Mouse (Mus musculus): ENCODE measurements around the gene Dab2ip. TPM values are rescaled to one million over a fixed set of nuclear protein-coding genes. Genes with fewer than 3 reads are reported as not detected.

The Dab2ip gene
- polyA plus RNA-seq, 1 experiment from 2014 or later = 42.4 TPM

GRCm38 (mm10) chr2:35621796-35622195 is 63.7 kb downstream of the Dab2ip start:
- H3K9ac ChIP-seq (ENCODE audit: low read depth, low read length) = peak overlapping the region; percentile 82
- ATAC-seq (ENCODE audit: low FRiP score, low TSS enrichment) = peak; percentile 85
- peak overlapping the region; percentile 72 for H3K4me2 ChIP-seq (replicated peaks; ENCODE audit: low read depth, low read length)
- H3K36me3 ChIP-seq (ENCODE audit: control insufficient read depth, insufficient read depth, low read length) = no peaks in the 10 kb centered on the region
- peaks cover 68% of the 10 kb centered on the region for H3K4me1 ChIP-seq (ENCODE audit: control insufficient read depth, insufficient read depth, low read length)
- 1% methylated on average over 41 of the region's 41 CpGs for WGBS
- no peaks in the 10 kb centered on the region for H3K9me3 ChIP-seq (ENCODE audit: control insufficient read depth, low read length)
- H3K4me3 ChIP-seq (ENCODE audit: low read length) = peak overlapping the region; percentile 75
- no peaks in the 10 kb centered on the region for H3K27me3 ChIP-seq (ENCODE audit: control insufficient read depth, insufficient read depth, low read length)
- peak overlapping the region; percentile 73; the same call in 1 of the 2 replicates for H3K27ac ChIP-seq (ENCODE audit: low read depth, low read length)

- Histone ChIP-seq H3K27ac (ENCODE audit: low read depth, low read length) (peak overlapping the region; percentile 73; the same call in 1 of the 2 replicates), H3K27me3 (ENCODE audit: control insufficient read depth, insufficient read depth, low read length) (no peaks in the 10 kb centered on the region), H3K4me2 (replicated peaks; ENCODE audit: low read depth, low read length) (peak overlapping the region; percentile 72), H3K4me3 (ENCODE audit: low read length) (peak overlapping the region; percentile 75), H3K4me1 (ENCODE audit: control insufficient read depth, insufficient read depth, low read length) (peaks cover 71% of the 10 kb centered on the region), H3K36me3 (ENCODE audit: control insufficient read depth, insufficient read depth, low read length) (no peaks in the 10 kb centered on the region), H3K9ac (ENCODE audit: low read depth, low read length) (peak overlapping the region; percentile 82), H3K9me3 (ENCODE audit: control insufficient read depth, low read length) (no peaks in the 10 kb centered on the region)
- ATAC-seq (ENCODE audit: low FRiP score, low TSS enrichment) = peak; percentile 11; the same call in 1 of the 2 replicates
- under 1% methylated on average over 20 of the region's 20 CpGs for WGBS
These were observed 64.4 kb downstream of the Dab2ip start for GRCm38 (mm10) chr2:35622261-35623103.

DNA sequence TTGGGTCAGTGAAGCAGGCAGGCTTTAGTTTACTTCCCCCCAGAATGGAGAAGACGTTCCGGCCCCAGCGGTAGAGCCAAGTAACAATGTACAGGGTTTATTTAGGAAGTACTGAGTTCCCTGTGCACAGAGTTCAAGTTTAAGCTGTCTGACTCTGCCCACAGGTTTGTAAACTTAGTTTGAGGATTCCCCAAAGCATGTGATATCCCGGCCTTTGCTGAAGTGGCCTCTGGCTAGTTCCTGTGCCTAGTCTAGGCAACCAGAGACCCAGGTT is 65.0 kb downstream of the Dab2ip start:
- H3K27me3 ChIP-seq (ENCODE audit: control insufficient read depth, insufficient read depth, low read length) = no peaks in the 10 kb centered on the region
- H3K9ac ChIP-seq (ENCODE audit: low read depth, low read length) = peak overlapping the region; percentile 82; the same call in 1 of the 2 replicates
- H3K27ac ChIP-seq (ENCODE audit: low read depth, low read length) = peak overlapping the region; percentile 73; the same call in 1 of the 2 replicates
- peaks cover 72% of the 10 kb centered on the region for H3K4me1 ChIP-seq (ENCODE audit: control insufficient read depth, insufficient read depth, low read length)
- peak overlapping the region; percentile 72 for H3K4me2 ChIP-seq (replicated peaks; ENCODE audit: low read depth, low read length)
- WGBS = 18% methylated on average over 4 of the region's 4 CpGs
- no peaks in the 10 kb centered on the region for H3K36me3 ChIP-seq (ENCODE audit: control insufficient read depth, insufficient read depth, low read length)
- H3K9me3 ChIP-seq (ENCODE audit: control insufficient read depth, low read length) = no peaks in the 10 kb centered on the region
- ATAC-seq (ENCODE audit: low FRiP score, low TSS enrichment) = no peak
- peak overlapping the region; percentile 75 for H3K4me3 ChIP-seq (ENCODE audit: low read length)

- Histone ChIP-seq H3K36me3 (ENCODE audit: control insufficient read depth, insufficient read depth, low read length) (no peaks in the 10 kb centered on the region), H3K27me3 (ENCODE audit: control insufficient read depth, insufficient read depth, low read length) (no peaks in the 10 kb centered on the region), H3K9me3 (ENCODE audit: control insufficient read depth, low read length) (no peaks in the 10 kb centered on the region), H3K4me2 (replicated peaks; ENCODE audit: low read depth, low read length) (peak overlapping the region; percentile 72), H3K9ac (ENCODE audit: low read depth, low read length) (peak overlapping the region; percentile 82), H3K4me3 (ENCODE audit: low read length) (peak overlapping the region; percentile 75), H3K27ac (ENCODE audit: low read depth, low read length) (no peak overlapping the region; the same call in 1 of the 2 replicates), H3K4me1 (ENCODE audit: control insufficient read depth, insufficient read depth, low read length) (peaks cover 72% of the 10 kb centered on the region)
- no peak for ATAC-seq (ENCODE audit: low FRiP score, low TSS enrichment)
- WGBS = 25% methylated on average over 12 of the region's 12 CpGs
These were observed 65.5 kb downstream of the Dab2ip start for GRCm38 (mm10) chr2:35623431-35624148.

GRCm38 (mm10) chr2:35624380-35625006 is 66.4 kb downstream of the Dab2ip start:
- no peak for ATAC-seq (ENCODE audit: low FRiP score, low TSS enrichment)
- H3K27ac ChIP-seq (ENCODE audit: low read depth, low read length) = no peak overlapping the region
- H3K4me1 ChIP-seq (ENCODE audit: control insufficient read depth, insufficient read depth, low read length) = peaks cover 67% of the 10 kb centered on the region
- H3K27me3 ChIP-seq (ENCODE audit: control insufficient read depth, insufficient read depth, low read length) = no peaks in the 10 kb centered on the region
- H3K4me3 ChIP-seq (ENCODE audit: low read length) = no peak overlapping the region; the same call in 1 of the 2 replicates
- H3K36me3 ChIP-seq (ENCODE audit: control insufficient read depth, insufficient read depth, low read length) = no peaks in the 10 kb centered on the region
- WGBS = 43% methylated on average over 5 of the region's 5 CpGs
- no peak overlapping the region for H3K9ac ChIP-seq (ENCODE audit: low read depth, low read length)
- no peaks in the 10 kb centered on the region for H3K9me3 ChIP-seq (ENCODE audit: control insufficient read depth, low read length)
- H3K4me2 ChIP-seq (replicated peaks; ENCODE audit: low read depth, low read length) = peak overlapping the region; percentile 72

DNA sequence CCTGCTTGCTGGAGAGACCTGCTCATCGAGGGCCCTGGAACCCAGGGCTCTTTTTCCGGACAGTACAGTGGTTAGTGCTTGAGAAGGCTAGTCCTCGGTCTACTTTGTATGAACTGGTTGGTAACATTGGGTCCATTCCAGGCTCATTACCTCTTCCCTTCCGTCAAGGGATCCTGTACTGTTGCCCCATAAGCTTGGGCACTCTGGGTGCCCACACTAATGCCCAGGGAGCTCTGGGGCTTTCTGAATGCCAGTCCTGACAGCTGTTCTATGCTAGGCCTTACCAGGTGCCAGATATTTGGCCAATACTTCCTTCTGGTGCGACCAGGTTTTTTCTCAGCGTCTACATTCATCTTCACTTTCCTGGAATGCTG is 66.9 kb downstream of the Dab2ip start:
- H3K4me3 ChIP-seq (ENCODE audit: low read length) = no peak overlapping the region
- no peaks in the 10 kb centered on the region for H3K9me3 ChIP-seq (ENCODE audit: control insufficient read depth, low read length)
- H3K36me3 ChIP-seq (ENCODE audit: control insufficient read depth, insufficient read depth, low read length) = no peaks in the 10 kb centered on the region
- no peak overlapping the region for H3K9ac ChIP-seq (ENCODE audit: low read depth, low read length)
- 94% methylated on average over 6 of the region's 6 CpGs for WGBS
- H3K4me1 ChIP-seq (ENCODE audit: control insufficient read depth, insufficient read depth, low read length) = peaks cover 62% of the 10 kb centered on the region
- no peak for ATAC-seq (ENCODE audit: low FRiP score, low TSS enrichment)
- H3K27me3 ChIP-seq (ENCODE audit: control insufficient read depth, insufficient read depth, low read length) = no peaks in the 10 kb centered on the region
- no peak overlapping the region for H3K27ac ChIP-seq (ENCODE audit: low read depth, low read length)
- H3K4me2 ChIP-seq (replicated peaks; ENCODE audit: low read depth, low read length) = no peak overlapping the region

GRCm38 (mm10) chr2:35625526-35625925 is 67.5 kb downstream of the Dab2ip start:
- no peak for ATAC-seq (ENCODE audit: low FRiP score, low TSS enrichment)
- H3K9ac ChIP-seq (ENCODE audit: low read depth, low read length) = no peak overlapping the region
- no peaks in the 10 kb centered on the region for H3K36me3 ChIP-seq (ENCODE audit: control insufficient read depth, insufficient read depth, low read length)
- WGBS = 77% methylated on average over 6 of the region's 6 CpGs
- H3K4me3 ChIP-seq (ENCODE audit: low read length) = no peak overlapping the region
- no peak overlapping the region for H3K27ac ChIP-seq (ENCODE audit: low read depth, low read length)
- H3K9me3 ChIP-seq (ENCODE audit: control insufficient read depth, low read length) = no peaks in the 10 kb centered on the region
- no peak overlapping the region for H3K4me2 ChIP-seq (replicated peaks; ENCODE audit: low read depth, low read length)
- no peaks in the 10 kb centered on the region for H3K27me3 ChIP-seq (ENCODE audit: control insufficient read depth, insufficient read depth, low read length)
- H3K4me1 ChIP-seq (ENCODE audit: control insufficient read depth, insufficient read depth, low read length) = peaks cover 57% of the 10 kb centered on the region

- no peak overlapping the region for H3K4me3 ChIP-seq (ENCODE audit: low read length)
- peaks cover 50% of the 10 kb centered on the region for H3K4me1 ChIP-seq (ENCODE audit: control insufficient read depth, insufficient read depth, low read length)
- H3K27ac ChIP-seq (ENCODE audit: low read depth, low read length) = no peak overlapping the region
- no peaks in the 10 kb centered on the region for H3K9me3 ChIP-seq (ENCODE audit: control insufficient read depth, low read length)
- no peaks in the 10 kb centered on the region for H3K36me3 ChIP-seq (ENCODE audit: control insufficient read depth, insufficient read depth, low read length)
- no peak overlapping the region for H3K9ac ChIP-seq (ENCODE audit: low read depth, low read length)
- no peak overlapping the region for H3K4me2 ChIP-seq (replicated peaks; ENCODE audit: low read depth, low read length)
- no peaks in the 10 kb centered on the region for H3K27me3 ChIP-seq (ENCODE audit: control insufficient read depth, insufficient read depth, low read length)
- no peak for ATAC-seq (ENCODE audit: low FRiP score, low TSS enrichment)
- 81% methylated on average over 9 of the region's 9 CpGs for WGBS
These were observed 68.2 kb downstream of the Dab2ip start for GRCm38 (mm10) chr2:35626181-35626727.

All from kidney, embryonic 14.5 days (tissue).